Mouse (Mus musculus): ENCODE data around the gene Irf8. TPM values are rescaled to one million over a fixed set of nuclear protein-coding genes. Genes with fewer than 3 reads are reported as not detected.
A peak's percentile ranks its signal among the peaks of the same experiment; 100 is the strongest.

Irf8 gene
- polyA plus RNA-seq (2011; ENCODE audit: insufficient read depth, insufficient read length, low replicate concordance, missing spikeins) = 32.8 and 80.9 TPM in 2 replicates

DNA sequence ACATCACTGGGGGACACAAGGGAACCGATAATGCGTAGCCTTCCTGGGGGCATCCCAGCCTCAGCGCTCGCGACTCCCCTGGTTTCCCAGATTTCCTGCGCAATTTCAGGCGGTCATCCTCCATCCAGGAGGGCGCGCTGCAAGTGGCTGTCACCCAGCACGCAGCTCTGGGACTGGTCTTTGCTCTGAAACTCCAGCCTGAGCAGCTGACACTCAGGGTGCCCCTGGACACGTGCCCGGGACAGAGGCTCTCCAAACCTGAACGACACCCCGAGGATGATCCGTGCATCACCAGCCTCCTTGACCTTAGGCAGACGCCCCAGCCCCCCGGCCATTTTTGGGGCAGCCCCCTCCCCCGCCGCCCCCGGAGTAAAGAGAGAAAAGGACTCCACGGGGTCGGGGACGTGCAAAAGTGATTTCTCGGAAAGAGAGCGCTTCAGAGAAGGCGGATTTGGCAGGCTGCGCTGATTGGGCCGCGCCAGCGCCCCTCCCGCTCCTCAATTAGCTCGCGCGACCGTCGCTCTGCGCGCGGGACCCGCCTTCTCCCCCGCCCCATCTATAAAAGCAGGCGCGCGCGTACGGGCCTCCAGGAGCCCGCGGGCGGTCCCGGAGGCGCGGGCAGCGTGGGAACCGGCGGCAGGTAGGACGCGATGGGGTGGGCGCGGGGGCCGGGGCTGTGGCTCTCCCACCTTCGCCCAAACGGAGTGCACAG, at the start of gene Irf8:
Irf8 (plus strand) TSS at position 589 of the 712 bp plus-strand sequence.
- TF ChIP-seq CTCF (IDR thresholded peaks at IDR 0.05; ENCODE audit: control insufficient read depth, insufficient read depth, low read length) (no peak), POLR2A (IDR thresholded peaks at IDR 0.05; ENCODE audit: borderline replicate concordance, control insufficient read depth, low read depth, low read length) (peak; percentile 89; the same call in 1 of the 2 replicates)
- WGBS = 2% methylated on average over 62 of the region's 62 CpGs
- Histone ChIP-seq H3K4me1 (ENCODE audit: control insufficient read depth, insufficient read depth, low read length) (peaks cover 1% of the 10 kb centered on the region; the same call in 1 of the 2 replicates), H3K4me3 (replicated peaks; ENCODE audit: control insufficient read depth, low read depth, low read length) (peak within 1 kb of the TSS; percentile 78), H3K27ac (ENCODE audit: control insufficient read depth, insufficient read depth, low read depth, low read length, poor library complexity) (peak within 1 kb of the TSS; percentile 75)

DNA sequence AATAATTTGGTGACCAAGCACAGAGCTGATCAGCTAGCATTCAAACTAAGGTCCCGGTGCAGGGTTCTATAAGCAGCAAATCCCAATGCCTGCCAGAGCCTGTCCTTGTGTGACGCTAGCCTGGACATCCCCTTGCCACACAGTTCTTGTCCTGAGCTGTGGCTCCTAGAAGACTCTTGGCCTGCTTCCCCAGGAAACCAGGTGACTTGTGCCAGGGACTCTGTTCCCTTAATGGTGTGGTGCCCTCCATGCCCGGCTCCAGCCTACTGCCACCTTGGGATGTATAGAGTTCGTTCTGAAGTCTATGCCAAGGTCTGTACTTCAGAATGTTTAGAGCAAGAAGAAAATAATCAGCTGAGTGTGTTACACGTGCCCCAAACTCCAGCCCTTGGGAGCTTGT, 49.6 kb upstream of the Irf8 start:
- Histone ChIP-seq H3K4me1 (ENCODE audit: control insufficient read depth, insufficient read depth, low read length) (peaks cover 6% of the 10 kb centered on the region; the same call in 1 of the 2 replicates), H3K4me3 (replicated peaks; ENCODE audit: control insufficient read depth, low read depth, low read length) (no peak overlapping the region), H3K27ac (ENCODE audit: control insufficient read depth, insufficient read depth, low read depth, low read length, poor library complexity) (peak overlapping the region; percentile 42; the same call in 1 of the 2 replicates)
- 25% methylated on average over 5 of the region's 5 CpGs for WGBS
- TF ChIP-seq POLR2A (IDR thresholded peaks at IDR 0.05; ENCODE audit: borderline replicate concordance, control insufficient read depth, low read depth, low read length) = no peak
- no peak for TF ChIP-seq CTCF (IDR thresholded peaks at IDR 0.05; ENCODE audit: control insufficient read depth, insufficient read depth, low read length)

DNA sequence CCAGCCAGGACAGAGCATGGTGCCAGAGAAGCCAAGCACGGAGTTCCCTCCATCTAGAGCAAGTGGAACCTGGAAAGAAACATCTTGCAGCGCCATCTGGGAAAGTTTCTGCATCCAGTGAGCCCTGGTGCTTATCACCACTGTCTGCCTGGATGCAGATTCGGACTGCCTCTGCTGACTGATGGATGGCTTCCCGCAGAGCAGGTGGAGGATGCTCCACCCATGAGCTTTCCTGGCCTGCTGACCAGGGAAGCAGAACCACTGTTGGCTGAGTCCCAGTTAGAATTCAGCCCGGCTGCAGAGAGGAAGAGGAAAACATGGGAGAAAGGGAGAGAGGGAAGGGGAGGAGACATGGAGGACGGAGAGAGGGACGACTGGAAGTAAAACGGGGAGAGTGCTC, 48.4 kb upstream of the Irf8 start:
- 80% methylated on average over 8 of the region's 8 CpGs for WGBS
- no peak for TF ChIP-seq POLR2A (IDR thresholded peaks at IDR 0.05; ENCODE audit: borderline replicate concordance, control insufficient read depth, low read depth, low read length)
- no peak for TF ChIP-seq CTCF (IDR thresholded peaks at IDR 0.05; ENCODE audit: control insufficient read depth, insufficient read depth, low read length)
- Histone ChIP-seq H3K27ac (ENCODE audit: control insufficient read depth, insufficient read depth, low read depth, low read length, poor library complexity) (no peak overlapping the region), H3K4me3 (replicated peaks; ENCODE audit: control insufficient read depth, low read depth, low read length) (no peak overlapping the region), H3K4me1 (ENCODE audit: control insufficient read depth, insufficient read depth, low read length) (peaks cover 6% of the 10 kb centered on the region; the same call in 1 of the 2 replicates)

DNA sequence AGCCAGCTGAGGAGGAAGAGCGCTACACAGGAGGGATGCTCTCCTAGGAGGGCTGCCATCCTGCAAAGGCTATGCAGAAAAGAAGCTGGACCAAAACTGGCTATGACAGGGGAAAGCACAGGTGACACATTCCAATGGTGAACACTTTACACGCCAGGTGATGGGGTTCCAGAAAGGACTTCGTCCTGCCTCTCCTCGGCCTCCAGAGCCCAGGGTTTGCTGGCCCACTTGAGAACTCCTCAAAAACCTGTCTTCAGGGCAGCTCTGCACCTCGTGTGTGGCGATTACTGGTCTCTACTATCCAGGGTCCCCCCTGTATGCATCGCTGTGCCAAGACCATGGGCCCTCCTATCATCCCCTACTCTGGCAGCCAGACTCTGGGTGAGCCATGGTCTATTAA, 47.6 kb upstream of the Irf8 start:
- no peak for TF ChIP-seq CTCF (IDR thresholded peaks at IDR 0.05; ENCODE audit: control insufficient read depth, insufficient read depth, low read length)
- TF ChIP-seq POLR2A (IDR thresholded peaks at IDR 0.05; ENCODE audit: borderline replicate concordance, control insufficient read depth, low read depth, low read length) = no peak
- Histone ChIP-seq H3K4me3 (replicated peaks; ENCODE audit: control insufficient read depth, low read depth, low read length) (no peak overlapping the region), H3K27ac (ENCODE audit: control insufficient read depth, insufficient read depth, low read depth, low read length, poor library complexity) (no peak overlapping the region), H3K4me1 (ENCODE audit: control insufficient read depth, insufficient read depth, low read length) (peaks cover 6% of the 10 kb centered on the region; the same call in 1 of the 2 replicates)
- 81% methylated on average over 7 of the region's 7 CpGs for WGBS

DNA sequence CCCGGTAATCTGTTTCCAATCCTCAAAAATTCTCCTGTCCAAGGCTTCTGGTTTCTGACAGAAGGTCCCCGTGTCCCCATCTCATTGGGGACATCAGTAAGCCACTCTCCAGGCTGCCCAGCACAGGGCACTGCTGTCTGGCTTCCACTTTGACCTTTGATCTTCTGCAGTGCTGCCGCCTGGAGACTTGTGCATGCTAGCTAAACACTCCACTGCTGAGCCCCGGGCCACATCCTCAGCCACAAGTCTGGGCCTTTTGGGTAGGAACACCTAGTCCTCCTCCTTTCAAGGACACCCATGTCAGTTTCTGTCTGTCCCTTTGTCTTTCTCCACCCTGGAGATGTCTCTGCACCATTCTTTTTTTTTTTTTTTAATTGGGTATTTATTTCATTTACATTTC, 43.2 kb upstream of the Irf8 start:
- 84% methylated on average over 4 of the region's 4 CpGs for WGBS
- TF ChIP-seq POLR2A (IDR thresholded peaks at IDR 0.05; ENCODE audit: borderline replicate concordance, control insufficient read depth, low read depth, low read length) (no peak), CTCF (IDR thresholded peaks at IDR 0.05; ENCODE audit: control insufficient read depth, insufficient read depth, low read length) (no peak)
- no peak overlapping the region for H3K27ac ChIP-seq (ENCODE audit: control insufficient read depth, insufficient read depth, low read depth, low read length, poor library complexity)
- peaks cover 9% of the 10 kb centered on the region for H3K4me1 ChIP-seq (ENCODE audit: control insufficient read depth, insufficient read depth, low read length)
- H3K4me3 ChIP-seq (replicated peaks; ENCODE audit: control insufficient read depth, low read depth, low read length) = no peak overlapping the region

DNA sequence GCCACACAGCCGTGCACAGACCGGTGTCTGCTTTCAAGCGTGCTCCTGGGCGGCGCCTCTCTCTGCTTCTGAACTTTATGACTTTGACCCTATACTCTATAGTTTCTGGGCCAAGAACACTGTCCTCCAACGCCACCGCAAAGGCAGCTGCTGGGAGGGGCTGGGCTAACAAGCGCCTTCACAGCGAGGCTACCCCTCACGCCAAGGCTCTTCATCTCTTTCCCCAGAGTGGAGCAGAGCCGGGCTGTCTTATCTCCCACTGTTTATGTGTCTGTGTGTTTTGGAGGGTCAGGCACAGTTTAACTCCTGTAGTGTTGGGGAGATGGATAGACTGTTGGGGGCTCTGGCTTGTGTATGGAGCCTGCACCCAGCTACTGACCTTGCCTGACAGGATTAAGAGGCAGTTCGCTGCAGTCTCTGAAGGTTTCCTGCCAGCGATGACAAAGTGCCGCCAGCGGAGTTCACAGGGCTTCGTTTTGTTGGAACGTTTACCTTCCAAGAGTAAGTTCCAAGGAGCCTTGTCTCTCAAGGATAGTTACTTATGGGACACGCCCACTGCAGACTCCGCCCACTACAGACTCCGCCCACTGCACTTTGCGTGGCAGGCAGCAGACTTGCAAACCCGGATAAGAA, 42.2 kb upstream of the Irf8 start:
- WGBS = 53% methylated on average over 22 of the region's 22 CpGs
- no peak overlapping the region for H3K4me3 ChIP-seq (replicated peaks; ENCODE audit: control insufficient read depth, low read depth, low read length)
- peaks cover 11% of the 10 kb centered on the region for H3K4me1 ChIP-seq (ENCODE audit: control insufficient read depth, insufficient read depth, low read length)
- no peak overlapping the region for H3K27ac ChIP-seq (ENCODE audit: control insufficient read depth, insufficient read depth, low read depth, low read length, poor library complexity)
- TF ChIP-seq POLR2A (IDR thresholded peaks at IDR 0.05; ENCODE audit: borderline replicate concordance, control insufficient read depth, low read depth, low read length) = no peak
- no peak for TF ChIP-seq CTCF (IDR thresholded peaks at IDR 0.05; ENCODE audit: control insufficient read depth, insufficient read depth, low read length)

DNA sequence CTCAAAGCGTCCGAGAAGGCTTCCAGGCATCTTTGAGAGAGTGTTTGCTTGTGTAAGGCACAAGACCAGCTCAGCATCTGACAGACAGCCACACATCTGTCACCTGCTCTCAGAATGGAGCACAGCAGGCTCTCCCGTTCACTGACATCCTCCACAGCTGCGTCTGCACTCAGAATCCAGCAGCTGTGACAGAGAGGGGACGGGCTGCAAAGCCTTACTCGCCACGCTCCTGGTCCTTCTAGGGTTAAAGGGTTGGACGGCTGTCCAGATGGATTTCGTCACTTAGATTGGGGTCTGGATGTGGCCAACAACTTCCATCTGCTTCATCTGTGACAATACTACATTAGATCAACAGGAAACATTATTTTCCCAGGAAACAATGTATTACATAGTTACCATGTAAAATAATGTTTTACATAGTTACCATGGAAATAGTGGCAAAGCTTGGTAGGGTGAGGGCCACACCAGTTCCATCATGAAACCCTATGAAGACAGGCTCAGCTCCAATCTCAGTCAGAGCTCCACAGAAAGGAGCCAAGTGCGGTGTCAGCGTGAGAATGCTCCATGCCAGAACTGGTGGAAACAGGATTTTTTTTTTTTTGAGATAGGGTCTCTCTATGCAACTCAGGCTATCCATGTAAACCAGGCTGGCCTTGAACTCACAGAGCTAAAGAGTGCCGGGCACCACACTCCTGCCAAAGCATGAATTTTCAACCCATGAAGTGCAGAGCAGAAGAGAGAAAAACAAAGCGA, 39.6 kb upstream of the Irf8 start:
- TF ChIP-seq CTCF (IDR thresholded peaks at IDR 0.05; ENCODE audit: control insufficient read depth, insufficient read depth, low read length) (no peak), POLR2A (IDR thresholded peaks at IDR 0.05; ENCODE audit: borderline replicate concordance, control insufficient read depth, low read depth, low read length) (no peak)
- peaks cover 22% of the 10 kb centered on the region for H3K4me1 ChIP-seq (ENCODE audit: control insufficient read depth, insufficient read depth, low read length)
- H3K27ac ChIP-seq (ENCODE audit: control insufficient read depth, insufficient read depth, low read depth, low read length, poor library complexity) = peak overlapping the region; percentile 43; the same call in 1 of the 2 replicates
- H3K4me3 ChIP-seq (replicated peaks; ENCODE audit: control insufficient read depth, low read depth, low read length) = no peak overlapping the region
- WGBS = 28% methylated on average over 13 of the region's 13 CpGs
